Mouse (Mus musculus) neutrophil, adult 5-6 weeks (primary cell): Measurements from ENCODE around the gene Tmem107. TPM values are rescaled to one million over a fixed set of nuclear protein-coding genes. Genes with fewer than 3 reads are reported as not detected.
"Not testable (repeated sequence)": the region's sequence is repeated elsewhere in the genome, so short reads cannot be mapped to it uniquely, and the experiment has no call there.

Experiments used
- ATAC-seq: fragments of 151-379, 151-347 bp; 2 replicates; pipeline ENCODE4 v1.8.0; 2017; ENCODE audit warnings: mild to moderate bottlenecking, moderate TSS enrichment; ENCODE audit not compliant: insufficient number of reproducible peaks, poor library complexity, low FRiP score, severe bottlenecking; ENCODE audit errors: extremely low read depth
- total RNA-seq: library from RNA; stranded (forward); fragments of 200-1000 nt; gene quantifications from 2 replicates; pipeline ENCODE4 v1.2.3, GENCODE M21; 2017

Gene Tmem107
- total RNA-seq, 1 experiment from 2014 or later, result 1.2 TPM

DNA sequence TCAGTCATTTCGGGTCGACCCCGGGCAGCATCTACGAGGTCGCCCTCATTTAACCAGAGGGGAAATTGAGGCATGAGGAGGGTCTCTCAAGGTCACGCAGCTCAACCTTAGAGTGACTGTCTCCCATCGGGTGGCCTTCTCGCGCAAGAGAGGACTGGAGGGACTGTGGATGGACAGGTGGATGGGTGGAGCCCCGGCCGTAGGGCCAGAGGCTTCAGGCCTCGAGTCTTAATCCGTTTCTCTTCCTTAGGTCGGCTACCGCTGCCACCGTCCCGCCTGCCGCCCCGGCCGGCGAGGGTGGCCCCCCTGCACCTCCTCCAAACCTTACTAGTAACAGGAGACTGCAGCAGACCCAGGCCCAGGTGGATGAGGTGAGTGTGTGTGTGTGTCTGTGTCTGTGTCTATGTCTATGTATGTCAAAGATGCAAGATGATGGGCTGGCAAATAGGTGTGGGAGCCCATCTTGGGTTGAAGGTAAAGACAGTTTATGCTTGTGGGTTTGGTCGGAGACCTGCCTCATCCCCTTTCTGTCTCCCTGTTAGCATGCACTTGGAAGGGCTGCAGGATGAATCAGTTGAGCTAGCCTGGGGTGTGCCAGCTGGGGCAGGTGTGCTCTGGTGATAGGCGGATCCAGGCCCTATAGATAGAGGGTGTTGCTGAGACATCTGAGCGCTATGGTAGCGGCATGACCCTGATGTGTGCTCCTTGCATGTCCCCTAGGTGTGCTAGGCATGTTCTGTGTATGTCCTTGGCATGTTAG, 18.4 kb downstream of the Tmem107 start:
- no peak for ATAC-seq

GRCm38 (mm10) chr11:69089616-69090290, 19.1 kb downstream of the Tmem107 start:
- no peak for ATAC-seq

DNA sequence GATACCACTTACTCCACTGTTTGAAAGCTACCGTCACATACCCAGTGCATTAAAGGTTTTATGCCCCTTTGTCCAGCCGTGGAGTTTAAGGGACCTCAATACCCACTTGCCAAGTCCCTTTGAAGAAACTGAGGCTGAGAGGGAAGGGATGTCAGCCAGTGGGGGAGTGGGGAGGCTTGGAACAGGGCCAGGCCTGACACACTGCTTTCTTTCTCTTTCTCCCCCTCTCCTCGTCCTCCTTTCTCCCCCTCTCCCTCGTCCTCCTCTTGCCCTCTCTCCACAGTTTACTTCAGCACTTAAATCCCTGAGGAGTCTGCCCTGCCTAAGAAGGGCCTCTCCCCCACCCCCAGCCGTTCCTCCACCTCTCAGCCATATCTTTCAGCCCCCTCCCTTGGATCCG, 19.8 kb downstream of the Tmem107 start:
- ATAC-seq, result no peak

DNA sequence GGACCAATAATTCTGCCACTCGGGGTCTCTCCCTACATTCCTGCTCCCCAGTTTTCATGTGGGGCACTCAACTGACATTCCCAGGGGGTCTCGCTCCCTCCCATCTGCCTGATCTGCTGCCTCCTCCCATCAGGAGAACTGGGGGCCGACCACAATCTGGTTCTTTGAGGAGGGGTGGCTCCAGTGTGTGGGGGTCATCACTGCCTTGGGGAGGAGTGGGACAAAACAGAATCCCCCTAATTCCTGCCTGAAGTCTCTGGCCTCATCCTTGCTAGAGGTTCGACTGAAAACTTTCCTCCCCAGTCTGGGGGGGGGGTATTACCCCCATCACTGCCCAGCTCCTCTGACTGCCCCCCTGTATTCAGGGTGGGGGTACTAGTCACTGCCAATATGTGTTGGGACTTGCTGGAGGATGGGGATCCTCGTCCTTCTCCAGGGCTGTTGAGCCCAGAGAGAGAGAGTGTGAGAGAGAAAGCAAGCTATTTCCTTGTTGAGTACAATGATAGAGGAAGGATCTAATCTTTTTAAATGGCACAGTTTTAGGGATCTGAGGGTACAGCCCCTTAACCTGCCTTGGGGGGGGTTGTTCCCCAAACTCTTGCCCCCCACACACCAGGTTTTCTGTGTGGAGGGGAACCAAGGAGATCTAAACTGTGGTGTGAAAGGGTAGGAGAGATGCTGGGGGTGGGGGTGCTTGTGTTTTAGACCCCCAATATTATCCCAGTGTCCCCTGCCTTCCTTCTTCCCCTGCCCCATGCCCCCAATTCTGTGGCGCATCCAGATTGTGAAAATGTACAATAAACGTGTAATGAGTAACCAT, 21.2 kb downstream of the Tmem107 start:
- no peak for ATAC-seq

- ATAC-seq, result no peak
These were observed 21.8 kb downstream of the Tmem107 start for GRCm38 (mm10) chr11:69092386-69092751.

DNA sequence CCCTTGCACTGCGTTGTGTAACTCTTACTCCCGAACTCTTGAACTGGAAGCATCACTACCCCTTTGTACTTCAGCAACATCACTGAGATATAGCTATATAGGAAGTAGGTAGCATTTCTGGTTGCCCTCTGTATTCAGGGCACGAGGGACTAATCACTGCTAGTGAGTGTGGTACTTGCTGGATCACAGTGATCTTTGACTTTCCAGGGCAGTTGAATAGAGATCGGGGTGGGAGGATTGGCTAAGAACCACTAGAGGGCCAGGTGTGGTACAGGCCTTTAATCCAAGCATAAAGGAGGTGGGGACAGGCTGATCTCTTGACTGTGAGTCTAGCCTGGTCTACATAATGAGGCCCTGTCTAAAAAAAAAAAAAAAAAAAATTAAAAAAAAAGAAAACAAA, 22.3 kb downstream of the Tmem107 start:
- no peak for ATAC-seq

- ATAC-seq, result not testable (repeated sequence)
These were observed 23.2 kb downstream of the Tmem107 start for GRCm38 (mm10) chr11:69093856-69094255.

DNA sequence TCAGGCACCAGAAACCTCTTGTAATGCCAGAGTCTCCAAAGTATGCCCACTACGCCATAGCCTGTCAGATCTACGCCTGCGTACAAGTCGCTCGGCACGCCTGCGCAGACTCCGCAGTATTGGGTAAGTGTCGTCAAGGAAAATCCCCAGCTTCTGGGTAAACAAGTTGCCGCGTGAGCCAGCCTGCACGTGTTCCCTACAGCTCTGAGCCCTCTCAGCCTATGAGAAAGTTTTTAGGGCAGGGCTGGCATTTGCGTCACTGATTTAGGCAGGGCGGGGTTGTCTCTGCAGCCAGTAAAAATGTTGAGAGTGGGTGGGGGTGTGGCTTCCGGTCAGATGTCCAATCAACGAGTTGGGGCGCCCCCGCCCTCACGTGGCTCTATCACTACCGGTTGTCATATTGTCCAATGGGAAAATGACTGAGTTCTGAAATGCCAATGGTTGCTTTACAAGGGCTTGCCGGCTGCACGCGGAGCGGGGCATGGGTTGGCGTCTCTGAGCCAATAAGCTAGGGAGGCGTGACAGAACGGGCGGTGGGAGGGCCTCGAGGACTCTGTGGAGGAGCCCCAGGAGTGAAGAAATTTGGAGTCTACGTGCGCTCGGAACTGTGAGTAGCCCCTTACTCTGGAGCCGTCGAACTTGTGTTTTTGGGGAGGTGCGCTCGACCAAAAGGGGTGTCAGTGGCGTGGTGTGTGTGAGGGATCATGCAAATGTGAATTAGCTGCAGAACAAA, 24.3 kb downstream of the Tmem107 start, which contains the start of gene Per1:
Gene Per1 (plus strand): TSS at position 521 of the 733 bp plus-strand sequence.
- peak; percentile 66 for ATAC-seq

- no peak for ATAC-seq
These were observed 25.1 kb downstream of the Tmem107 start for GRCm38 (mm10) chr11:69095511-69096231.

GRCm38 (mm10) chr11:69096360-69096986, 25.9 kb downstream of the Tmem107 start:
- ATAC-seq, result no peak

DNA sequence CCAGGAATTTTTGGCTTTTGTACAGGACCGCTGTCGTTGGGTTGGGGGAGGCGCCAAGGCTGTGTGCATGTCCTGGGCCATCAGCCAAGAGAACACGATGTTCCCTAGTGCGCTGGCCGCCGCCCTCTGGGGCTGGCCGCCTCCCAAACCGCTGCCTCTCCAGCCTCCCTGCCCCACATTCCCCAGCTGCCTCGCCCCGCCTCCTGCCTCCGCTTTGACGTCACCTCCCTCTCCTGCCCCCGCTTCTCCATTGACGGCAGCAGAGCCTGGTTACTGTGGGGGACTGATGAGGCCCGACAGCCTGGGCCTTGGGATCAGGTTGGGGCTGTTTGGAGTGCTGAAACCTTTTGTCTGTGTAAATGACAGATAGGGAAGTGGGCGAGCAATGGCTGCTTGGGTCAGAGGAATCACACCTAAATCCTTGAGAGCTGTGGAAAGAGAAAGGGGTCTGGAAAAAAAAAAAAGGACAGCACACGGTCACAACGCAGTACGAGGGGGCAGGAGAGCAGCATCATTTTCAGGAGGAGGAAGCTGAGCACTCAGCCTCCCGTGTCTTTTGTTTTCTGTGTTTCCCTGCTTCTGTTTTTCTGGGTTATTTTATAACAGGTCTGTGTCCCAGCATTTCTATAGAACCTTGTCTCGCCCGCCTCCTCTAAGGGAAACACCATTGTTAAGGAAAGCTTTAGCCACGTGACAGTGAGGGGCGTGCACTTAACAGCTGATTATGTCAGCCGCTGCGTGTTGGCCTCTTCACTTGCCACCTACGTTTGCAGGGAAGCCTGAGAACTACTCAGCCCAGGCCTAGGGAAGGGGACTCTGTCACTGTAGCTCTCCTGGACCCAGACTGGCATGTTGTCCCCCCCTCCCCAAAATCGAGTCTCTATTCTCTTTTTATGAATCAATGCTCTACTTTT, 26.6 kb downstream of the Tmem107 start:
- ATAC-seq, result peak; percentile 18

DNA sequence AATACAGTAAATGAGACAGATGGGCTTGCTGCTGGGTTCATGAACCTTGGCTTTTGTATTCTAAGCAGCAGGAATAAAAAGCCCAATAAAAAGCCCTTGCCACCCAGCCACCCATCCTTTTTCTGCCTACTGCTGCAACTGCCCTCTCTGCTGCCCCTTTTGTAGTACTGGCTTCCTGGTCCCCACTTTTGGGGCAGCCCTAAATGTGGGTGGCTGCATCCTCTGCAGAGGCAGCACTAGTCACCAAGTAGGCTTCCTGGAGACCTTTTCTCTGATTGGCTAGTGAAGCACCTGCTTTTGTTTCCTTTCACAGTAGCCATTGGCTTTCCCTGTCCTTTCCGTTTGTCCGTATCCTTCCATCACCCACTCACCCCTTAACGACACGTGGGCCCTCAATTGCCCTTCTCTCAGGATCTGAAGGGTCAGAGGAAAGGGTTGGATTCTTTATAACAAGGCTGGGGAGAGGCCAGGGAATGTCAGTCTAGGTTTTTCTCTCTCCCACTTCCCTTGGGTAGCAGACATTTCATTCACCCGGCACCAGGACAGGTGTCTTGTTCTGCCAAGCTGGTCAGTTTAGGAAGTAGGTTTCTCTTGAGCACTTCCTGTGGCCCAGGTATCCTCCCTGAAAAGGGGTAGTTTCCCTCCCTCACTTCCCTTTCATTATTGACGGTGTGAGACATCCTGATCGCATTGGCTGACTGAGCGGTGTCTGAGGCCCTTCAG, 27.6 kb downstream of the Tmem107 start:
- ATAC-seq, result no peak

DNA sequence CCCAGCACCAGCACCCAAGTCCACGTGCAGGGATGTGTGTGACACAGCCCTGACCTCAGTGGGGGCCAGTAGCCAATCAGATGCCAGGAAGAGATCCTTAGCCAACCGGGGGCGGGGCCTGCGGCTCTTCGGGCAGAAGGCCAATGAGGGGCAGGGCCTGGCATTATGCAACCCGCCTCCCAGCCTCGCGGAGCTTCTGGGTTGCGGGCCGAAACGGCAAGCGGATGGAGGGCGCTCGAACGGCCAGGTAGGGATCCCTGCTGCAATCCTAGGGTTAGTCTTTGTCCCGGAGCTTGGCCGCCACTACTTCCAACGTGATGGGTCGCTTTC, 28.1 kb downstream of the Tmem107 start:
- peak; percentile 55 for ATAC-seq

GRCm38 (mm10) chr11:69099177-69099914, 28.7 kb downstream of the Tmem107 start:
- ATAC-seq, result no peak

- peak; percentile 7 for ATAC-seq
These were observed 29.3 kb downstream of the Tmem107 start for GRCm38 (mm10) chr11:69099915-69100345.
